Mouse (Mus musculus): ENCODE measurements at regions not wholly inside any gene's neighbourhood (a gene's known extent, or its start where the extent isn't known, plus 50 kb on each side); places are given as distances from the start of the nearest gene placed in this dataset.

- no peak for DNase-seq
Measured at GRCm38 (mm10) chr15:62144776-62145564, 1222.2 kb upstream of the A1bg start.

GRCm38 (mm10) chr15:62139859-62140258 lies 1217.0 kb upstream of the A1bg start:
- no peak for DNase-seq

- DNase-seq = peak; percentile 49
Measured at GRCm38 (mm10) chr15:62139192-62139591, 1216.4 kb upstream of the A1bg start.

- no peak for DNase-seq
Measured at GRCm38 (mm10) chr15:62138701-62139100, 1215.9 kb upstream of the A1bg start.

- peak; percentile 57 for DNase-seq
Measured at GRCm38 (mm10) chr15:62136932-62137594, 1214.3 kb upstream of the A1bg start.

- DNase-seq = no peak
Measured at GRCm38 (mm10) chr15:62134835-62135234, 1212.0 kb upstream of the A1bg start.

- DNase-seq = no peak
Measured at GRCm38 (mm10) chr15:62134308-62134707, 1211.5 kb upstream of the A1bg start.

GRCm38 (mm10) chr15:62132895-62133294 lies 1210.1 kb upstream of the A1bg start:
- DNase-seq = peak; percentile 55

- no peak for DNase-seq
Measured at GRCm38 (mm10) chr15:62131686-62132085, 1208.9 kb upstream of the A1bg start.

- no peak for DNase-seq
Measured at GRCm38 (mm10) chr15:62130530-62130929, 1207.7 kb upstream of the A1bg start.

GRCm38 (mm10) chr15:62128546-62129212 lies 1205.9 kb upstream of the A1bg start:
- no peak for DNase-seq

GRCm38 (mm10) chr15:62127602-62128158 lies 1204.9 kb upstream of the A1bg start:
- DNase-seq = peak; percentile 31

GRCm38 (mm10) chr15:62125718-62126117 lies 1202.9 kb upstream of the A1bg start:
- no peak for DNase-seq

- no peak for DNase-seq
Measured at GRCm38 (mm10) chr15:62123756-62124155, 1200.9 kb upstream of the A1bg start.

GRCm38 (mm10) chr15:62122265-62123023 lies 1199.6 kb upstream of the A1bg start:
- DNase-seq = no peak

- DNase-seq = no peak
Measured at GRCm38 (mm10) chr15:62121696-62122095, 1198.9 kb upstream of the A1bg start.

GRCm38 (mm10) chr15:62120735-62121134 lies 1197.9 kb upstream of the A1bg start:
- DNase-seq = no peak

GRCm38 (mm10) chr15:62118997-62119396 lies 1196.2 kb upstream of the A1bg start:
- peak; percentile 56 for DNase-seq

- no peak for DNase-seq
Measured at GRCm38 (mm10) chr15:62116184-62116583, 1193.4 kb upstream of the A1bg start.

- peak; percentile 31 for DNase-seq
Measured at GRCm38 (mm10) chr15:62114815-62115214, 1192.0 kb upstream of the A1bg start.

GRCm38 (mm10) chr15:62112151-62112550 lies 1189.3 kb upstream of the A1bg start:
- DNase-seq = no peak

GRCm38 (mm10) chr15:62107976-62108375 lies 1185.2 kb upstream of the A1bg start:
- DNase-seq = no peak

Data from kidney, postnatal 10 days (tissue).